Mouse (Mus musculus): ENCODE results near the gene Mrpl40. TPM values are rescaled to one million over a fixed set of nuclear protein-coding genes. Genes with fewer than 3 reads are reported as not detected.

Gene Mrpl40
- polyA plus RNA-seq (2012; ENCODE audit: low replicate concordance), result 11.0 and 11.7 TPM in 2 replicates

GRCm38 (mm10) chr16:18876442-18877308 lies at the start of gene Mrpl40, which contains the start of gene Hira:
Mrpl40 (minus strand) TSS chr16:18876862.
Hira (plus strand) TSS chr16:18877037.

DNA sequence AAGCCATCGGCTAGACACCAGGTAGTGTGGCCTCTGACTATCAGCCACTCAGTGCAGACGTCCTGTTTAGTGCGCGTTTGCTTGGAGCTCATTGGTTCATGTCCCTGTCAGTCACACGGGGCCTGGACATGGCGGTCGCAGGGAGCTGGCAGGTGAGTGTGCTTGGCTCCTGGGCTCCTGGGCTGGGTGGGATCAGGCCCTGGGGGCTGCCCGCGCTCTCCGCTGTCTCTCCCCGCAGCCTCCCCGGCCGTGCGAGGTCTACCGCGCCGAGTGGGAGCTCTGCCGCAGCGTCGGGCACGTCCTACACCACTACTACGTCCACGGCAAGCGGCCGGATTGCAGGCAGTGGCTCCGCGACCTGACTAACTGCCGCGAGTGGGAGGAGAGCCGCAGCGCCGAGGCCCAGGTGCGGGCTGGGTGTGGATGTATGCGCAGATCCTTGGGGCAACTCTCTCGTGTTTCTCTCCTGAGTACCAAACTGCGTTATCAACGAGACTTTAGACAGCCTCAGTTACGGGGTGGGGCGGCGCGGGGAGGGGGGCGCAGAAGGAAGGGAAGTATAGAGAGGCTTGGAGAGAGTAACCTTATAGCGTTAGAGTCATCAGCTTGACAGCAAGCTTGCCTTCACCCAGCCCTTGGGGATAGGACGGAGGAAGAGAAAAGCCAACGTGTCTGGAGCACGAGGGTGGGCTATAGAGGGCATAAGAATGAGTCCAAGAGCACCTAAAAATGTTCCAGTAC lies 40.0 kb downstream of the Mrpl40 start, which contains the start of the genes 2510002D24Rik and Gm28539:
Gene 2510002D24Rik, plus strand, starts transcription at position 111 of the 741 bp plus-strand sequence.
Gene Gm28539, plus strand, starts transcription at position 117 of the 741 bp plus-strand sequence.

Other genes with a start within 250 kb of the Mrpl40 start
- gene Sept5, start 246.9 kb downstream of the Mrpl40 start, polyA plus RNA-seq (2012; ENCODE audit: low replicate concordance), result 1.3 and 3.1 TPM in 2 replicates
- 0.22 and 8.6 TPM in 2 replicates for gene Cldn5, start 100.0 kb downstream of the Mrpl40 start, polyA plus RNA-seq (2012; ENCODE audit: low replicate concordance)
- 7.7 and 16.1 TPM in 2 replicates for gene Ufd1, start 65.1 kb downstream of the Mrpl40 start, polyA plus RNA-seq (2012; ENCODE audit: low replicate concordance)
- gene Cdc45, start 64.9 kb downstream of the Mrpl40 start, polyA plus RNA-seq (2012; ENCODE audit: low replicate concordance), result 1.8 and 5.9 TPM in 2 replicates
- gene 2510002D24Rik, start 40.3 kb downstream of the Mrpl40 start, polyA plus RNA-seq (2012; ENCODE audit: low replicate concordance), result 40.8 and 125 TPM in 2 replicates
- gene Gm28539, start 40.3 kb downstream of the Mrpl40 start, polyA plus RNA-seq (2012; ENCODE audit: low replicate concordance), result not detected in 2 replicates
- 10.7 and 13.1 TPM in 2 replicates for gene Hira, start 175 bp upstream of the Mrpl40 start, polyA plus RNA-seq (2012; ENCODE audit: low replicate concordance)